Mouse (Mus musculus): ENCODE data around the gene Gm45337.
"Not testable (repeated sequence)": the region's sequence is repeated elsewhere in the genome, so short reads cannot be mapped to it uniquely, and the experiment has no call there.

DNA sequence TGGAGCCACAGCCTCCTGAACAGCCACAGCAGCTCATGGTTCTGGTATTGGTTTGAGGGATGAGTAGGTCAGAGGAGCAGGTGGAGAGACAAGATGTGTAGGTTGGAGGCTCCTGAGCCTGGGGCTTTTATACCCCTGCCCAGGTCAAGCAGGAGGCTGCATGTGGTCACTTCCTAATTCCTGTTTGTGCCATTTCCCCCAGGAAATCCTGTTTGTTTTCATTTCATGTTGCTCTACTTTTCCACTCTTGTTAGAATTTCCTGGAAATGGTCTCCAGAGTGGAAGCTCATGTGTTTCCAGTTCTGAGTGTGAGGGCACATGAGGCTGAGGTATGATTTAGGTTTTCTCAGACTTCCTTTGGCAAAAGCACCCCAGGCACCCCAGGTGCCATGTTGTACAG is 31.5 kb upstream of the Gm45337 start, which contains the start of gene Krtap5-2:
- TF ChIP-seq EP300, CTCF (IDR thresholded peaks at IDR 0.05; ENCODE audit: low read depth): not testable (repeated sequence)

All from heart, postnatal 0 days (tissue).